Mouse (Mus musculus) cerebellum, adult 8-10 months (tissue): ENCODE measurements at regions not wholly inside any gene's neighbourhood (a gene's known extent, or its start where the extent isn't known, plus 50 kb on each side); places are given as distances from the start of the nearest gene placed in this dataset.

Source experiments
- DNase-seq: peaks from one replicate; pipeline ENCODE4 v3.0.0; 2022

- no peak for DNase-seq
These were observed 326.2 kb downstream of the 1700129C05Rik start for GRCm38 (mm10) chr14:58816540-58816876.

GRCm38 (mm10) chr14:58815616-58816539 is 326.8 kb downstream of the 1700129C05Rik start:
- DNase-seq = no peak

- no peak for DNase-seq
These were observed 330.1 kb downstream of the 1700129C05Rik start for GRCm38 (mm10) chr14:58812585-58812984.

- DNase-seq = no peak
These were observed 341.3 kb downstream of the 1700129C05Rik start for GRCm38 (mm10) chr14:58801402-58801861.

GRCm38 (mm10) chr14:58788190-58788945 is 354.3 kb downstream of the 1700129C05Rik start:
- no peak for DNase-seq

- peak; percentile 5 for DNase-seq
These were observed 355.1 kb downstream of the 1700129C05Rik start for GRCm38 (mm10) chr14:58787618-58788017.

GRCm38 (mm10) chr14:58786791-58787491 is 355.8 kb downstream of the 1700129C05Rik start:
- DNase-seq = peak; percentile 83

- DNase-seq = no peak
These were observed 359.5 kb downstream of the 1700129C05Rik start for GRCm38 (mm10) chr14:58783201-58783600.

- no peak for DNase-seq
These were observed 362.4 kb downstream of the 1700129C05Rik start for GRCm38 (mm10) chr14:58780306-58780705.

- DNase-seq = no peak
These were observed 364.0 kb downstream of the 1700129C05Rik start for GRCm38 (mm10) chr14:58778675-58779074.

- no peak for DNase-seq
These were observed 381.4 kb downstream of the 1700129C05Rik start for GRCm38 (mm10) chr14:58761291-58761690.

- DNase-seq = no peak
These were observed 382.9 kb downstream of the 1700129C05Rik start for GRCm38 (mm10) chr14:58759759-58760158.

- DNase-seq = no peak
These were observed 388.9 kb downstream of the 1700129C05Rik start for GRCm38 (mm10) chr14:58753781-58754180.

GRCm38 (mm10) chr14:58753136-58753535 is 389.6 kb downstream of the 1700129C05Rik start:
- DNase-seq = no peak

GRCm38 (mm10) chr14:58726418-58726817 is 416.3 kb downstream of the 1700129C05Rik start:
- no peak for DNase-seq

GRCm38 (mm10) chr14:58714856-58715255 is 427.8 kb downstream of the 1700129C05Rik start:
- no peak for DNase-seq

GRCm38 (mm10) chr14:58709861-58710260 is 432.8 kb downstream of the 1700129C05Rik start:
- peak; percentile 30 for DNase-seq

- no peak for DNase-seq
These were observed 433.4 kb downstream of the 1700129C05Rik start for GRCm38 (mm10) chr14:58709281-58709680.

- peak; percentile 19 for DNase-seq
These were observed 440.9 kb downstream of the 1700129C05Rik start for GRCm38 (mm10) chr14:58701765-58702164.

- no peak for DNase-seq
These were observed 451.4 kb downstream of the 1700129C05Rik start for GRCm38 (mm10) chr14:58691129-58691828.

- DNase-seq = no peak
These were observed 454.9 kb downstream of the 1700129C05Rik start for GRCm38 (mm10) chr14:58687814-58688213.

- no peak for DNase-seq
These were observed 463.9 kb downstream of the 1700129C05Rik start for GRCm38 (mm10) chr14:58678781-58679180.
